Mouse (Mus musculus): ENCODE measurements around the gene Mrps10. TPM values are rescaled to one million over a fixed set of nuclear protein-coding genes. Genes with fewer than 3 reads are reported as not detected.

Gene Mrps10
- polyA plus RNA-seq, 1 experiment = 97.9 TPM

DNA sequence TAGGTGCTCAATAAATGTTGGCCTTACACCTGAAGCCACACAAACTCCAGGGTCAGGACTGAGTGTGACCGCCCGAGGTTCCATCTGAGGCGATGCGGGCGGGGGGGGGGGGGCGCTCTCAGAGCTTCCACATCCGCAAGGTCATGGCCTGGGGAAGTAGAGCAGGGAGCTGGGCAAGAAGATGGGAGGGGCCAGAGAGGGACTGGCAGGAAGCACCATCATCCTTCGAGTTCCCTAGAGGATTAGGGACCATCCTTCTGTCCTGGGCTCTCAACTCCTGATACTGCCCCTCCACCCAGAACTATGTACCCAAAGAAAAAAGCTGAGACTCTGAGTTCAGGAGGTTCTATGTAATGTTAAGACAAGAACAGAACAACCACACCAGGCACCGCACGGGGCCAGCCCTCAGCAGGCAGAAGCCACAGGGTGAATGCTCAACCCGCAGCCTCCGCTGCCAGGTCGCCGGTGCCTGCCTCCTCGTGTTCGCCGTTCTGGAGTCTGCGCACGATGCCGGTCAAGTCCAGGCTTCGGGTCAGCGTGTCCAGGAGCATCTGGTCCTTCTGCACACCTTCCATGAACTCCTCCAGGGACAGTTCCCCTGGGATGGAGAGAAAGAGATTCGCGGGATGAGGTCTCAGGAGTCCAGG is 25.7 kb downstream of the Mrps10 start:
- no peak overlapping the region for H3ac ChIP-seq (ENCODE audit: control insufficient read depth, insufficient read length)
- peaks cover 12% of the 10 kb centered on the region for H3K27me3 ChIP-seq (ENCODE audit: control insufficient read depth, insufficient read depth, insufficient read length)
- H3K4me2 ChIP-seq (ENCODE audit: low read depth) = peak overlapping the region; percentile 55
- H3K36me3 ChIP-seq (ENCODE audit: control insufficient read depth, insufficient read depth) = no peaks in the 10 kb centered on the region
- peak overlapping the region; percentile 9 for H3K4me3 ChIP-seq
- H3K79me2 ChIP-seq (ENCODE audit: control insufficient read depth, insufficient read depth) = no peaks in the 10 kb centered on the region
- no peak for TF ChIP-seq MYOG (IDR thresholded peaks at IDR 0.05; ENCODE audit: control insufficient read depth in 1 of 3, insufficient read depth in 1 of 3, insufficient read length in 2 of 3, low read depth in 2 of 3)
- no peak for TF ChIP-seq TCF12 (IDR thresholded peaks at IDR 0.05; ENCODE audit: insufficient read depth, poor library complexity, severe bottlenecking)
- TF ChIP-seq USF1 (IDR thresholded peaks at IDR 0.05; ENCODE audit: low read depth) = no peak
- no peak for TF ChIP-seq CEBPB (IDR thresholded peaks at IDR 0.05; ENCODE audit: insufficient read depth, poor library complexity, severe bottlenecking)
- no peak for TF ChIP-seq SRF (IDR thresholded peaks at IDR 0.05; ENCODE audit: control insufficient read depth, insufficient read length, low read depth)
- TF ChIP-seq E2F4 (IDR thresholded peaks at IDR 0.05; ENCODE audit: insufficient read depth) = no peak

DNA sequence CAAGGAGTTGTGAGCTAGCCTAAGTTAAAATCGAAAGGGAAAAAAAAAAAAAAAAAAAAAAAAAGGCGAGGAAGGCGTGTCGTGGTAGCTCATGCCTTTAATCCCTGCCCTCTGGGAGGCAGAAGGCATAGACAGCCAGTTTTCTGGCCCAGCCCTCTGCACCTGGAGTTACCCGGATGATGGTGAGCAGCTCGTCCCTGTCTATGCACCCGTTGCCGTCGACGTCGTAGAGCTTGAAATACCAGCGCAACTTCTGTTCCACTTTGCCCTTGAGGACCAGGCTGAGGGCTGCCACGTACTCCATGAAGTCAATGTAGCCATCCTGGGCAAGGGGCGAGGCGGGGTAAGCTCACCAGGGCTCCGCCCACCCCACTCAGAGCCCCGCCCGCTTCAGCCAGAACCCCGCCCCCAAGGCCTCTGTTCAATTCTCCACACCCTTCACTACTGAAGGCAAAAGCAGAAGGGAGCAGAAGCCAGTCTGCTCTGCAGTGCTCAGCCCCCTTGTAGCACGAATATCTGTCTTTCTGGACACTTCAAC is 26.8 kb downstream of the Mrps10 start:
- TF ChIP-seq TCF12 (IDR thresholded peaks at IDR 0.05; ENCODE audit: insufficient read depth, poor library complexity, severe bottlenecking) (no peak), REST (IDR thresholded peaks at IDR 0.05; ENCODE audit: insufficient read depth, insufficient read length) (no peak), SRF (IDR thresholded peaks at IDR 0.05; ENCODE audit: control insufficient read depth, insufficient read length, low read depth) (no peak), MYOD1 (IDR thresholded peaks at IDR 0.05; ENCODE audit: control insufficient read depth in 1 of 3, insufficient read length in 2 of 3, low read depth in 2 of 3) (no peak), CEBPB (IDR thresholded peaks at IDR 0.05; ENCODE audit: insufficient read depth, poor library complexity, severe bottlenecking) (no peak), MAX (IDR thresholded peaks at IDR 0.05; ENCODE audit: low read depth) (no peak), E2F4 (IDR thresholded peaks at IDR 0.05; ENCODE audit: insufficient read depth) (no peak), POLR2A (IDR thresholded peaks at IDR 0.05; ENCODE audit: insufficient read length, low read depth) (no peak), USF1 (IDR thresholded peaks at IDR 0.05; ENCODE audit: low read depth) (no peak), POLR2AphosphoS2 (IDR thresholded peaks at IDR 0.05; ENCODE audit: insufficient read length, low read depth) (no peak), MYOG (IDR thresholded peaks at IDR 0.05; ENCODE audit: control insufficient read depth in 1 of 3, insufficient read depth in 1 of 3, insufficient read length in 2 of 3, low read depth in 2 of 3) (no peak), TCF3 (IDR thresholded peaks at IDR 0.05; ENCODE audit: insufficient read length, low read depth) (no peak)
- H3K4me2 ChIP-seq (ENCODE audit: low read depth) = peak overlapping the region; percentile 55
- no peaks in the 10 kb centered on the region for H3K36me3 ChIP-seq (ENCODE audit: control insufficient read depth, insufficient read depth)
- H3K27me3 ChIP-seq (ENCODE audit: control insufficient read depth, insufficient read depth, insufficient read length) = peaks cover 19% of the 10 kb centered on the region
- peak overlapping the region; percentile 9 for H3K4me3 ChIP-seq
- no peak overlapping the region for H3ac ChIP-seq (ENCODE audit: control insufficient read depth, insufficient read length)
- H3K79me2 ChIP-seq (ENCODE audit: control insufficient read depth, insufficient read depth) = no peaks in the 10 kb centered on the region

DNA sequence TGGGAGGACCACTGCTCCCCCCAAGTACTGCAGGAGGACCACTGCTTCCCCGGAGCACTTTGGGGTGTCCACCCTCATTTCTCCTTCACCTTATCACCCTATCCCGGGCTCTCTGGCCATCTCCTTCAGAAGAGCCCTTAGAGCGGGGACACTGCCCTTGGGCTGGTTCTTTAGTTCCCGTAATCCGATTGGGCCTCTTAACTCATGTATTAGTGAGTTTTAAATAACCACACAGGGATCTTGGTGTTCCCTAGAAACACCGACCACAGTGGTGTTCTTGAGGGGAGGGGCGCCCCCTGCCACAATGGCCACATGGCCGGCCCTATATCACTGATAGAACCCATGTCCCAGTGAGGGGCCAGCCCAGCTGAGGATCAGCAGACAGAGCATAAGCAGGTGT is 30.4 kb downstream of the Mrps10 start:
- Histone ChIP-seq H3K79me2 (ENCODE audit: control insufficient read depth, insufficient read depth) (no peaks in the 10 kb centered on the region), H3K27me3 (ENCODE audit: control insufficient read depth, insufficient read depth, insufficient read length) (peaks cover 31% of the 10 kb centered on the region), H3K36me3 (ENCODE audit: control insufficient read depth, insufficient read depth) (no peaks in the 10 kb centered on the region), H3ac (ENCODE audit: control insufficient read depth, insufficient read length) (no peak overlapping the region), H3K4me2 (ENCODE audit: low read depth) (no peak overlapping the region), H3K4me3 (no peak overlapping the region)
- TF ChIP-seq REST (IDR thresholded peaks at IDR 0.05; ENCODE audit: insufficient read depth, insufficient read length) (no peak), MAX (IDR thresholded peaks at IDR 0.05; ENCODE audit: low read depth) (no peak), SRF (IDR thresholded peaks at IDR 0.05; ENCODE audit: control insufficient read depth, insufficient read length, low read depth) (no peak), MYOD1 (IDR thresholded peaks at IDR 0.05; ENCODE audit: control insufficient read depth in 1 of 3, insufficient read length in 2 of 3, low read depth in 2 of 3) (no peak), MYOG (IDR thresholded peaks at IDR 0.05; ENCODE audit: control insufficient read depth in 1 of 3, insufficient read depth in 1 of 3, insufficient read length in 2 of 3, low read depth in 2 of 3) (no peak), POLR2AphosphoS2 (IDR thresholded peaks at IDR 0.05; ENCODE audit: insufficient read length, low read depth) (no peak), POLR2A (IDR thresholded peaks at IDR 0.05; ENCODE audit: insufficient read length, low read depth) (no peak), TCF12 (IDR thresholded peaks at IDR 0.05; ENCODE audit: insufficient read depth, poor library complexity, severe bottlenecking) (no peak), E2F4 (IDR thresholded peaks at IDR 0.05; ENCODE audit: insufficient read depth) (no peak), CEBPB (IDR thresholded peaks at IDR 0.05; ENCODE audit: insufficient read depth, poor library complexity, severe bottlenecking) (no peak), USF1 (IDR thresholded peaks at IDR 0.05; ENCODE audit: low read depth) (no peak), TCF3 (IDR thresholded peaks at IDR 0.05; ENCODE audit: insufficient read length, low read depth) (no peak)

DNA sequence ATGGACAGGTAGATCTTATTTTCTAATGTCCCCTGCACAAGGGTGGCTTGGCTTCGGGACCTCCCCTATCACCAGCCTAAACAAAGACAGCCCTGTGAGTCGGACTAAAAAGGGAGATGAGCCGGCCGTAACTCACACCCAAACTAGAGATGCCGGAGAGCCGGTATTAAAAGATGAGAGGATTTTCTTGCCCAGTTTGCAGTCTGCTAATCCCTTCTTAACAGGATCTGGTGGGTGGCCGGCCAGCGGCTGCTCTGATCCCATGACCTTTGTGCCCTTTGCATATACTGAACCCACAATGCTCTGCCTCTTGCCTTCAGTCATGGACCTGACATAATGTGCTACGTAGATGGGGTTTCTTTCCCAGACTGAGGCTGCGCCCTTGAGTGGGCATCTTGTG is 31.8 kb downstream of the Mrps10 start, which contains the start of gene Guca1a:
Guca1a (minus strand) TSS at position 134 of the 400 bp plus-strand sequence.
- TF ChIP-seq USF1 (IDR thresholded peaks at IDR 0.05; ENCODE audit: low read depth) (no peak), TCF3 (IDR thresholded peaks at IDR 0.05; ENCODE audit: insufficient read length, low read depth) (no peak), MYOG (IDR thresholded peaks at IDR 0.05; ENCODE audit: control insufficient read depth in 1 of 3, insufficient read depth in 1 of 3, insufficient read length in 2 of 3, low read depth in 2 of 3) (no peak), MAX (IDR thresholded peaks at IDR 0.05; ENCODE audit: low read depth) (no peak), POLR2A (IDR thresholded peaks at IDR 0.05; ENCODE audit: insufficient read length, low read depth) (no peak), E2F4 (IDR thresholded peaks at IDR 0.05; ENCODE audit: insufficient read depth) (no peak)
- Histone ChIP-seq H3K27me3 (ENCODE audit: control insufficient read depth, insufficient read depth, insufficient read length) (peaks cover 45% of the 10 kb centered on the region), H3K4me2 (ENCODE audit: low read depth) (no peak within 1 kb of the TSS)

More for the DNA sequence above, 31.8 kb downstream of the Mrps10 start, which contains the start of gene Guca1a:
- H3K4me3 ChIP-seq = no peak within 1 kb of the TSS
- H3ac ChIP-seq (ENCODE audit: control insufficient read depth, insufficient read length) = no peak within 1 kb of the TSS
- H3K79me2 ChIP-seq (ENCODE audit: control insufficient read depth, insufficient read depth) = no peaks in the 10 kb centered on the region
- H3K36me3 ChIP-seq (ENCODE audit: control insufficient read depth, insufficient read depth) = no peaks in the 10 kb centered on the region
